In genomic region chr2:173738232-173738631, GRCm38 (mm10) we compare ENCODE assay signal across 9 mouse cellular contexts. TPM values are rescaled to one million over a fixed set of nuclear protein-coding genes. Genes with fewer than 3 reads are reported as not detected.
DNase-seq lines count a peak whose midpoint lies in the region; ATAC-seq and TF ChIP-seq lines count a peak whose summit lies in the region.
"Had no signal": no experiment of that assay in that cellular context is flagged by ENCODE, and none has a peak within 500 bp of the region (broad histone marks: within the 10 kb centered on the region; RNA-seq: fewer than 3 reads in every experiment).

No protein-coding gene starts in this region.

- peak overlapping the region; percentile 99 for H3K4me3 ChIP-seq in gastrocnemius, adult 2 months
- H3K4me3 ChIP-seq in E14TG2a.4 (replicated peaks; ENCODE audit: low read length), result peak overlapping the region; percentile 94
- H3K4me3 ChIP-seq in forebrain, embryonic 15.5 days, result peak overlapping the region; percentile 65
- H3K4me3 ChIP-seq in liver, postnatal 0 days (ENCODE audit: low read depth, low read length), result peak overlapping the region; percentile 93

- no peaks in the 10 kb centered on the region for H3K9me3 ChIP-seq in E14TG2a.4 (ENCODE audit: low read length)
- H3K9me3 ChIP-seq in forebrain, embryonic 15.5 days, result no peaks in the 10 kb centered on the region
- no peaks in the 10 kb centered on the region for H3K9me3 ChIP-seq in liver, postnatal 0 days (ENCODE audit: low read length)

- 83% methylated on average over 9 of the region's 9 CpGs for WGBS in forebrain, embryonic 15.5 days
- 40% methylated on average over 9 of the region's 9 CpGs for WGBS in liver, postnatal 0 days (ENCODE audit: insufficient replicate concordance)

- no peak for DNase-seq in gastrocnemius, adult 2 months
- DNase-seq in gastrocnemius, adult 18-20 months (ENCODE audit: low spot score), result no peak
- no peak for DNase-seq in liver, postnatal 0 days
- DNase-seq in frontal cortex, postnatal 36 days (ENCODE audit: low spot score in 2 of 2), result no peak
- no peak for DNase-seq in left cerebral cortex, postnatal 25 days (ENCODE audit: low spot score in 2 of 2)
- DNase-seq: kidney, postnatal 36 days had no signal

- H3K27ac ChIP-seq in gastrocnemius, adult 2 months, result peak overlapping the region; percentile 96
- H3K27ac ChIP-seq in forebrain, embryonic 15.5 days (replicated peaks), result no peak overlapping the region
- peak overlapping the region; percentile 93; the same call in 1 of the 2 replicates for H3K27ac ChIP-seq in liver, postnatal 0 days (ENCODE audit: low read depth)

- no peaks in the 10 kb centered on the region for H3K27me3 ChIP-seq in E14TG2a.4 (ENCODE audit: insufficient read depth, low read length)
- no peaks in the 10 kb centered on the region for H3K27me3 ChIP-seq in forebrain, embryonic 15.5 days
- no peaks in the 10 kb centered on the region for H3K27me3 ChIP-seq in liver, postnatal 0 days (ENCODE audit: insufficient read depth, low read length)

- H3K9ac ChIP-seq in forebrain, embryonic 15.5 days (replicated peaks), result peak overlapping the region; percentile 79
- H3K9ac ChIP-seq in liver, postnatal 0 days (replicated peaks), result peak overlapping the region; percentile 82

- intact Hi-C loops in gastrocnemius, adult 2 months (cut with DNase I), result no loop called here
- intact Hi-C loops in left cerebral cortex, postnatal 25 days (cut with DNase I), result no loop called here

- H3K4me1 ChIP-seq in E14TG2a.4 (replicated peaks; ENCODE audit: low read depth, low read length), result peaks cover 20% of the 10 kb centered on the region
- peaks cover 16% of the 10 kb centered on the region for H3K4me1 ChIP-seq in forebrain, embryonic 15.5 days
- H3K4me1 ChIP-seq in liver, postnatal 0 days (ENCODE audit: insufficient read depth), result peaks cover 26% of the 10 kb centered on the region

- no peak for ATAC-seq in forebrain, embryonic 15.5 days (replicated peaks)
- ATAC-seq in liver, postnatal 0 days, result no peak
- no peak for ATAC-seq in inflammation-experienced regulatory T-cells, adult 6 months

- peak overlapping the region; percentile 62 for H3K4me2 ChIP-seq in forebrain, embryonic 15.5 days (replicated peaks)
- H3K4me2 ChIP-seq in liver, postnatal 0 days (ENCODE audit: low read depth, low read length), result peak overlapping the region; percentile 78

- H3K36me3 ChIP-seq in E14TG2a.4 (ENCODE audit: insufficient read depth, low read length), result peaks cover 26% of the 10 kb centered on the region
- no peaks in the 10 kb centered on the region for H3K36me3 ChIP-seq in forebrain, embryonic 15.5 days
- no peaks in the 10 kb centered on the region for H3K36me3 ChIP-seq in liver, postnatal 0 days (replicated peaks; ENCODE audit: insufficient read depth, low read length)

- TF ChIP-seq EP300 in liver, postnatal 0 days (IDR thresholded peaks at IDR 0.05; ENCODE audit: low read depth), result no peak

- TF ChIP-seq CTCF in gastrocnemius, adult 2 months (IDR thresholded peaks at IDR 0.05), result no peak
- TF ChIP-seq CTCF in E14TG2a.4 (conservative IDR thresholded peaks at IDR 0.05; ENCODE audit: low read length), result no peak
- TF ChIP-seq CTCF in liver, postnatal 0 days (IDR thresholded peaks at IDR 0.05; ENCODE audit: low read depth), result no peak

RNA-seq across cellular contexts. Expression of gene Vapb, which starts 0.9 kb away (rescaled TPM):
- total RNA-seq in gastrocnemius, adult 2 months (2021), result 100 to 1,000 TPM; 159 to 160 TPM
- 100 to 1,000 TPM; 160 to 163 TPM for total RNA-seq in gastrocnemius, adult 18-20 months (2021)
- polyA plus RNA-seq in forebrain, embryonic 15.5 days (2015; fragmentation: Nextera tagmentation; extraction: Ambion mirVana), result 8.7 and 15.7 TPM in 2 replicates
- polyA plus RNA-seq in liver, postnatal 0 days (2015; fragmentation: Nextera tagmentation; extraction: Ambion mirVana), result 4.7 and 7.6 TPM in 2 replicates
- 1 to 10 TPM; 1.3 to 2.4 (median 1.7) TPM for polyA plus RNA-seq in inflammation-experienced regulatory T-cells, adult 6 months (2017; shearing (Covaris generic))
- total RNA-seq in left cerebral cortex, postnatal 25 days (2021), result 100 to 1,000 TPM; 125 to 133 TPM

RNA-seq across cellular contexts. Expression of gene 1700010B08Rik, which starts 19.0 kb away (rescaled TPM):
- total RNA-seq in gastrocnemius, adult 2 months (2021), result not detected
- not detected for total RNA-seq in gastrocnemius, adult 18-20 months (2021)
- polyA plus RNA-seq in forebrain, embryonic 15.5 days (2015; fragmentation: Nextera tagmentation; extraction: Ambion mirVana), result not detected in 2 replicates
- not detected in 2 replicates for polyA plus RNA-seq in liver, postnatal 0 days (2015; fragmentation: Nextera tagmentation; extraction: Ambion mirVana)
- polyA plus RNA-seq in inflammation-experienced regulatory T-cells, adult 6 months (2017; shearing (Covaris generic)), result not detected
- total RNA-seq in left cerebral cortex, postnatal 25 days (2021), result not detected
